Mouse (Mus musculus): ENCODE measurements at regions not wholly inside any gene's neighbourhood (a gene's known extent, or its start where the extent isn't known, plus 50 kb on each side); places are given as distances from the start of the nearest gene placed in this dataset.

- DNase-seq: no peak
Observed at GRCm38 (mm10) chr7:66593619-66594018, 95.8 kb downstream of the Asb7 start.

- DNase-seq: no peak
Observed at GRCm38 (mm10) chr7:66591594-66592290, 97.7 kb downstream of the Asb7 start.

GRCm38 (mm10) chr7:66586511-66586910 is 102.9 kb downstream of the Asb7 start:
- DNase-seq: no peak

GRCm38 (mm10) chr7:66580687-66581151 is 108.7 kb downstream of the Asb7 start:
- DNase-seq: no peak

GRCm38 (mm10) chr7:66576261-66576660 is 113.1 kb downstream of the Asb7 start:
- DNase-seq: no peak

- no peak for DNase-seq
Observed at GRCm38 (mm10) chr7:66571451-66571850, 117.9 kb downstream of the Asb7 start.

GRCm38 (mm10) chr7:66547694-66548093 is 120.4 kb upstream of the Aldh1a3 start:
- DNase-seq: no peak

- DNase-seq: no peak
Observed at GRCm38 (mm10) chr7:66545184-66545583, 117.9 kb upstream of the Aldh1a3 start.

GRCm38 (mm10) chr7:66544352-66545053 is 117.2 kb upstream of the Aldh1a3 start:
- DNase-seq: no peak

- DNase-seq: no peak
Observed at GRCm38 (mm10) chr7:66532596-66532995, 105.3 kb upstream of the Aldh1a3 start.

GRCm38 (mm10) chr7:66532048-66532447 is 104.7 kb upstream of the Aldh1a3 start:
- DNase-seq: no peak

- no peak for DNase-seq
Observed at GRCm38 (mm10) chr7:66531111-66531510, 103.8 kb upstream of the Aldh1a3 start.

GRCm38 (mm10) chr7:66528881-66529280 is 101.6 kb upstream of the Aldh1a3 start:
- DNase-seq: peak; percentile 45

GRCm38 (mm10) chr7:66523959-66524358 is 96.6 kb upstream of the Aldh1a3 start:
- no peak for DNase-seq

- no peak for DNase-seq
Observed at GRCm38 (mm10) chr7:66521522-66521921, 94.2 kb upstream of the Aldh1a3 start.

- DNase-seq: no peak
Observed at GRCm38 (mm10) chr7:66516143-66516542, 88.8 kb upstream of the Aldh1a3 start.

GRCm38 (mm10) chr7:66513411-66513810 is 86.1 kb upstream of the Aldh1a3 start:
- DNase-seq: no peak

GRCm38 (mm10) chr7:66505734-66506133 is 78.4 kb upstream of the Aldh1a3 start:
- DNase-seq: no peak

GRCm38 (mm10) chr7:66504519-66504918 is 77.2 kb upstream of the Aldh1a3 start:
- DNase-seq: no peak

GRCm38 (mm10) chr7:66501425-66501824 is 74.1 kb upstream of the Aldh1a3 start:
- DNase-seq: no peak

- no peak for DNase-seq
Observed at GRCm38 (mm10) chr7:66497480-66497879, 70.2 kb upstream of the Aldh1a3 start.

GRCm38 (mm10) chr7:66493216-66493885 is 66.0 kb upstream of the Aldh1a3 start:
- no peak for DNase-seq

GRCm38 (mm10) chr7:66492748-66493147 is 65.4 kb upstream of the Aldh1a3 start:
- peak; percentile 81 for DNase-seq

- no peak for DNase-seq
Observed at GRCm38 (mm10) chr7:66491501-66491900, 64.2 kb upstream of the Aldh1a3 start.
